Mouse (Mus musculus) lung, postnatal 0 days (tissue): ENCODE results near the gene Rpn2.

Experiments used
- CTCF ChIP-seq: IDR thresholded peaks from 2 replicates; pipeline ENCODE4 v1.5.1; 2016; ENCODE audit warnings: antibody characterized with exemption, mild to moderate bottlenecking
- EP300 ChIP-seq: IDR thresholded peaks from 2 replicates; pipeline ENCODE4 v1.6.1; 2016; ENCODE audit warnings: antibody characterized with exemption, mild to moderate bottlenecking, control low read depth

DNA sequence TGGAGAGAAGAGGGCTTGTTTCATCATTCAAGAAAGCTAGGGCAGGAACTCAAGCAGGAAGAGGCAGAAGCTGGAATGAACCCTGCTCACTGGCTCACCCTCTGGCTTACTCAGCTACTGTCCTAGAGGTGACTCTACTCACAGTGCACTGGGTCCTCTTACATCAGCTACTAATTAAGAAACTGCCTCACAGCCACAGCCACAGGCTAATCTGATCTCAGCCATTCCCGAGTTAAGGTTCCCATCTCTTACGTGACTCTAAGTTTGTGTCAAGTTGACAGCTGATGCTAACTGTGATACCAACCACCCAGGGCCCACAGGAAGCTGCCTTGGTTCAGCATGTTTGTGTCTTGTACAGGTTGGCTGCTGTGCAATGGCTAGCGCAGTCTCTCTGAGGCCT, 84.2 kb downstream of the Rpn2 start:
- TF ChIP-seq CTCF (no peak), EP300 (no peak)
